Mouse (Mus musculus): ENCODE measurements around the gene 7530416G11Rik.

DNA sequence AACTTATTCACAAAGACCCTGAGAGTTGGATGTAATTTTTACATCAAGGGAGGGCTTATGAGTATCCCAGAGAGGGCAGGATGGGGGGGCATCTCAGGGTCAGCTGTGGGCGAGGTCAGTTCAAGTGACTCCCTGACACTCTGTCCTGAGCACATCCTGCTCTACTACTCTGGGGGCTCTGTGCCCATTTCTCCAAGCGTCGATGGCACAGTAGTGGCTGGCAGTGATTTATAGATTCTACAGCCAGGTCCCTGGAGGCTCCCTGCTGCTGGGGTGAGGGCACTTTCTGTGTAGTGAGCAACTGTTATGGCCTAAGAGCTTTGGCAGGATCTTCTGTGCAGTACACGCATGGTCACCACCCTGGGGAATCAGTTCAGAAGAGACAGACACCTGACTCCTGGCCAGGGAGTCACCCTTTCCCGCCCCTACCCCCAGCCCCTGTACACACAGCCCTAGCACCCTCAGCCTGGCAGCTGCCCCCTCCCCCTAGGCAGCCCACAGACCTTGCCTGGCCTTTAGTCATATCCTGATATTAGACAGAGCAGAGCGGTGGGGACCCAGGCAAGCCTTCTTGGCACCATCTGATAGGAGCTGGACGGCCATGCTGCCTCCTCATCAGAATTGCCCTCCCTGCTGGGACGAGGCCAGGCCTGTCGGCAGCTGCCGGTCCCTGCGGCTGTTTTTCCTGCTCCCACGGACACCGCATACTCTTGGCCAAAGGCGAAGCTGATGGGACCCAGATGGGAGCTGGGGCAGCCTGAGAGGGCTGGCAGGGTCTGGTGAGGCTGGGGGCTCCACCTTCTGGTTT is 2.3 kb upstream of the 7530416G11Rik start:
- TF ChIP-seq POLR2A (IDR thresholded peaks at IDR 0.05; ENCODE audit: insufficient read length, low read depth) (no peak), POLR2AphosphoS2 (IDR thresholded peaks at IDR 0.05; ENCODE audit: insufficient read length, low read depth) (no peak), MAX (IDR thresholded peaks at IDR 0.05; ENCODE audit: low read depth) (no peak)
